Mouse (Mus musculus) liver, adult 2 months (tissue): ENCODE data around the gene Serpinf2. TPM values are rescaled to one million over a fixed set of nuclear protein-coding genes. Genes with fewer than 3 reads are reported as not detected.
"Not testable (repeated sequence)": the region's sequence is repeated elsewhere in the genome, so short reads cannot be mapped to it uniquely, and the experiment has no call there.

Experiments used
- DNase-seq: peaks from one replicate; pipeline ENCODE4 v3.0.0-alpha.2; 2011; ENCODE audit warnings: low read depth, low spot score; ENCODE audit errors: extremely low read depth
- H3K27ac ChIP-seq: fragments of 200-500 bp; replicated peaks from 2 replicates; pipeline ENCODE4 v1.5.1; 2012; ENCODE audit warnings: low read depth, mild to moderate bottlenecking, control low read depth, inconsistent platforms, low read length; ENCODE audit not compliant: insufficient read depth
- H3K27me3 ChIP-seq: fragments of 200-500 bp; 2 replicates; pipeline ENCODE4 v1.6.1; 2012; ENCODE audit warnings: mild to moderate bottlenecking, moderate library complexity, low read length, inconsistent platforms; ENCODE audit not compliant: control insufficient read depth, insufficient read depth
- H3K36me3 ChIP-seq: fragments of 200-500 bp; 2 replicates; pipeline ENCODE4 v1.6.1; 2012; ENCODE audit warnings: low read length, inconsistent platforms; ENCODE audit not compliant: control insufficient read depth, insufficient read depth
- H3K4me1 ChIP-seq: fragments of 200-500 bp; 2 replicates; pipeline ENCODE4 v1.6.1; 2011; ENCODE audit warnings: low read length; ENCODE audit not compliant: control insufficient read depth, insufficient read depth
- H3K4me3 ChIP-seq: fragments of 200-500 bp; 2 replicates; pipeline ENCODE4 v1.5.1; 2011; ENCODE audit warnings: low read depth, mild to moderate bottlenecking, control low read depth, low read length, moderate library complexity; ENCODE audit not compliant: insufficient read depth
- H3K79me2 ChIP-seq: fragments of 200-500 bp; 2 replicates; pipeline ENCODE4 v1.6.1; 2012; ENCODE audit warnings: inconsistent platforms, mild to moderate bottlenecking, low read length, moderate library complexity; ENCODE audit not compliant: control insufficient read depth, insufficient read depth
- H3K9ac ChIP-seq: fragments of 200-500 bp; 2 replicates; pipeline ENCODE4 v1.6.1; 2012; ENCODE audit warnings: low read depth, mild to moderate bottlenecking, control low read depth, inconsistent platforms, low read length
- CTCF ChIP-seq: fragments of 200-500 bp; IDR thresholded peaks from 2 replicates; pipeline ENCODE4 v1.5.1; 2011; ENCODE audit warnings: low read depth, low read length, control low read depth
- POLR2A ChIP-seq: fragments of 200-500 bp; IDR thresholded peaks from 2 replicates; pipeline ENCODE4 v1.6.1; 2011; ENCODE audit warnings: low read length, control low read depth; ENCODE audit not compliant: insufficient read depth; ENCODE audit errors: extremely low read depth
- WGBS: fragments of 180-500 bp; shearing (Covaris S2); methylation state at CpG from one replicate; pipeline ENCODE4 v1.1.7; 2018; 5-methylcytosine and 5-hydroxymethylcytosine counted together
- polyA plus RNA-seq: library from polyadenylated mRNA; depleted of rRNA; stranded (reverse); fragments of >200 nt; gene quantifications from 2 replicates; pipeline ENCODE4 v1.2.3, GENCODE M21; 2012
- total RNA-seq: library from RNA; depleted of rRNA; stranded (reverse); fragments of >200 nt; gene quantifications from 2 replicates; pipeline ENCODE4 v1.2.3, GENCODE M21; 2014

The Serpinf2 gene
- total and polyA plus RNA-seq, 2 experiments, result 687 to 1,654 TPM

GRCm38 (mm10) chr11:75458169-75458568 is 18.8 kb upstream of the Serpinf2 start:
- no peak for TF ChIP-seq POLR2A
- peak; percentile 60 for TF ChIP-seq CTCF
- Histone ChIP-seq H3K4me3 (no peak overlapping the region), H3K36me3 (peaks cover under 1% of the 10 kb centered on the region; the same call in 1 of the 2 replicates), H3K79me2 (peaks cover 13% of the 10 kb centered on the region), H3K27ac (peak overlapping the region; percentile 99), H3K9ac (no peak overlapping the region), H3K4me1 (peaks cover 35% of the 10 kb centered on the region), H3K27me3 (no peaks in the 10 kb centered on the region)
- WGBS, result 5% methylated on average over 3 of the region's 3 CpGs
- DNase-seq, result peak; percentile 73

- H3K4me3 ChIP-seq, result no peak overlapping the region
- no peak overlapping the region for H3K9ac ChIP-seq
- no peak for TF ChIP-seq POLR2A
- no peak for TF ChIP-seq CTCF
- no peak for DNase-seq
- no peaks in the 10 kb centered on the region for H3K27me3 ChIP-seq
- no peaks in the 10 kb centered on the region for H3K36me3 ChIP-seq
- peaks cover 49% of the 10 kb centered on the region for H3K4me1 ChIP-seq
- H3K79me2 ChIP-seq, result peaks cover 29% of the 10 kb centered on the region
- 40% methylated on average over 7 of the region's 7 CpGs for WGBS
- no peak overlapping the region for H3K27ac ChIP-seq
Measured at GRCm38 (mm10) chr11:75456440-75456871, 17.1 kb upstream of the Serpinf2 start.

DNA sequence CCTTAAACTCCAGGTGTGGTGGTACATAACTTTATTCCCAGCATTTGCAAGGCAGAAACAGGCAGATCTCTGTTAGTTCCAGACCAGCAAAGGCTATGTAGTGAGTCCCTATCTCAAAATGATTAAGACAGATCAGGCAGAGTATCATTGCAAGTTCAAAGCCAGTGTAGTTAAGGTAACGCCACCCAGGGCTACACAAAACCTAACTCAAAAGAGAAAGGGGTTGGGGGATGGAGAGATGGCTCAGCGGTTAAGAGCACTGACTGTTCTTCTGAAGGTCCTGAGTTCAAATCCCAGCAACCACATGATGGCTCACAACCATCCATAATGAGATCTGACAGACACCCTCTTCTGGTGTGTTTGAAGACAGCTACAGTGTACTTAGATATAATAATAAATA is 16.6 kb upstream of the Serpinf2 start:
- not testable (repeated sequence) for H3K27ac ChIP-seq, H3K27me3 ChIP-seq, H3K4me3 ChIP-seq, H3K36me3 ChIP-seq, DNase-seq, H3K9ac ChIP-seq
- WGBS, result 98% methylated on average over 2 of the region's 2 CpGs
- peaks cover 53% of the 10 kb centered on the region for H3K4me1 ChIP-seq
- peaks cover 34% of the 10 kb centered on the region for H3K79me2 ChIP-seq

GRCm38 (mm10) chr11:75455041-75455736 is 15.8 kb upstream of the Serpinf2 start:
- WGBS, result 64% methylated on average over 10 of the region's 10 CpGs
- H3K36me3 ChIP-seq, result no peaks in the 10 kb centered on the region
- H3K9ac ChIP-seq, result peak overlapping the region; percentile 51
- TF ChIP-seq CTCF, result no peak
- no peak for TF ChIP-seq POLR2A
- no peak for DNase-seq
- peaks cover 39% of the 10 kb centered on the region for H3K79me2 ChIP-seq
- no peaks in the 10 kb centered on the region for H3K27me3 ChIP-seq
- H3K27ac ChIP-seq, result peak overlapping the region; percentile 77
- no peak overlapping the region for H3K4me3 ChIP-seq
- H3K4me1 ChIP-seq, result peaks cover 60% of the 10 kb centered on the region

DNA sequence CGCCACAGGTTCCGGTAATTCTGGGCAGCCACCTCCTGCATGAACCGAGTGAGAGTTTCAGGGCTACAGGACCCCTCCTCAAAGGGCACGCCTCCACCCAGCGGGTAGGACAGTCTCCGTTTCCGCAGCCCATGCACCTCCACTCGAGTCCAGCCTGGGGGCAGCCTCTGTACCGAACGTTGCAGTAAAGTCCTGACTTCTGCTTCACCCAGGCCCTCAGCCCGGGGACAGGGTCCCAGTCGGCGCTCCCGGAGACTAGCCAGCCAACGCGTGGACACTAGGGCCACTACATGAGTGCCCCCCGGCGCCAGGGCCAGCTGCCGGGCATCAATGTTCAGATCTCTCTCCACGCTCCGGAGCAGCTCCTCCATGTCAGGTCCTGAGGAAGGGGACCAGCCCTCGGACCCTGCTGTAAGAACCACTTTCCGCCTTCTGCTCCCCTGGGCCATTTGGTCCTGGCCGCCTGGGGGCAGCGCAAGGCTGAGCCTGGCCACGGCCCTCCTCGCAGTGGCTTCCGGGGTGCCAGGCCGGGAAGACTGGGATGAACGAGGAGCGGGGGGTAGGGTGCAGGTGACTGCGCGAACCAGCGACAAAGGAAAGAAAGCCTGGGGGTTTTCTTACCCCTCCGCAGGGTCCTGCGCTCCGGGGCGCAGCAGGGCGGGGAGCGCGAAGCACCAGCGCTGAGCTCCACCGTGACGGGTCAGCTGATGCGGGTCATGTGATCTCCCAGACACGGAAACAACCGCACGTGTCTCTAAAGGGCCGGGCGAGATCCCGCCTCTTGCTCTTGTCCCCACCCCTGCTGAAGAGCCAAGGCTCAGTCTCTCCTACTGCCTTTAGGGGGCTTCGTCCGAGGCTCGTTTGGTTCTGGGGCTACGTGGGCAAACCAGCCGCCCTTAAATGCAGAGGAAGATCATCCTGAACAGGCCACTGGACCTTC is 14.9 kb upstream of the Serpinf2 start, which contains the start of gene Wdr81:
Gene Wdr81, minus strand, starts transcription at position 727 of the 940 bp plus-strand sequence.
- Histone ChIP-seq H3K4me1 (peaks cover 52% of the 10 kb centered on the region), H3K27ac (peak within 1 kb of the TSS; percentile 77), H3K4me3 (peak within 1 kb of the TSS; percentile 78), H3K79me2 (peaks cover 39% of the 10 kb centered on the region), H3K9ac (peak within 1 kb of the TSS; percentile 85), H3K27me3 (no peaks in the 10 kb centered on the region), H3K36me3 (peaks cover 2% of the 10 kb centered on the region; the same call in 1 of the 2 replicates)
- WGBS, result 1% methylated on average over 55 of the region's 56 CpGs
- TF ChIP-seq POLR2A, result peak; percentile 78
- TF ChIP-seq CTCF, result peak; percentile 60
- peak; percentile 85 for DNase-seq
